Mouse (Mus musculus): Measurements from ENCODE around the gene Lsm12.

Gene Lsm12

DNA sequence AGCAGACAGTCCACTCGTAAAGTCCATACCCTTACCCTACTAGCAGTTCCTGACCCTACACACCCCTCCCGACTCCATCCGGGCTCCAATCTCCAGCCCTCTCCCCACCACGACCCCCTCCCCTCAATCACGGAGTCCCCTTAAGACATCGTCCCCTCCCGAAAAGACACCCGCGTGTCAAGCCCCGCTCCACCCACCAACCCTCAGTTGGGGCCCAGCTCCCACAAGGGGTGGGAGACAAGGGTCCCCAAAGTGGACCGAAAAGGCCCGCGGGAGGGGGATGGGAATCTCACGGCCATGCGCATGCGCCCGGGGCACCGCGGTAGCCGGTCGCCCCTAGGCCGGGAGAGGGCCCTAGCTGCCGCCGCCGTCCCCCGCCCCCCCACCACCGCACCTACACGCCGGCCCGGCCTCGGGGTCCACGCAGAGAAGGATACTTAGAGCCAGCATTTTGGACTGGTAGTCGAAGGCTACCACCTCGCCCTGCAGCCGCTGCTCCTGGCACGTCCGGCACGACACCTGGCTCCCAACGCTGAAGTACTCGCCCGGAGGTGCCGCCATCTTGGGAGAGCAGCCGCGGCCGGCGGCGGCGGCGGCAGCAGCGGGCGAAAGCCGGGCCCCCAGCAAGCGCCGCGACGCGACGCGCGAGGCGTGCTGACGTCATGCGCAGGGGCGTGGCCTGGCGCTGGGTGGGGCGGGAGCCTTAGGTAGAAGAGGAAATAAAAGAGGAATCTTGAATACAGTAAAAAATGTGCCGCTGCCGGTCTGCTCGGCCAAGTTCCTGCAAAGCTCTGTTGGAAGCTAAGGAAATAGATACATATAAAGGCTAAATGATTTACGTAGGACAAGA lies at the start of gene Lsm12:
Gene Lsm12, minus strand, starts transcription at position 651 of the 850 bp plus-strand sequence.
- DNase-seq (ENCODE audit: low read depth, low spot score) = peak; percentile 79

DNA sequence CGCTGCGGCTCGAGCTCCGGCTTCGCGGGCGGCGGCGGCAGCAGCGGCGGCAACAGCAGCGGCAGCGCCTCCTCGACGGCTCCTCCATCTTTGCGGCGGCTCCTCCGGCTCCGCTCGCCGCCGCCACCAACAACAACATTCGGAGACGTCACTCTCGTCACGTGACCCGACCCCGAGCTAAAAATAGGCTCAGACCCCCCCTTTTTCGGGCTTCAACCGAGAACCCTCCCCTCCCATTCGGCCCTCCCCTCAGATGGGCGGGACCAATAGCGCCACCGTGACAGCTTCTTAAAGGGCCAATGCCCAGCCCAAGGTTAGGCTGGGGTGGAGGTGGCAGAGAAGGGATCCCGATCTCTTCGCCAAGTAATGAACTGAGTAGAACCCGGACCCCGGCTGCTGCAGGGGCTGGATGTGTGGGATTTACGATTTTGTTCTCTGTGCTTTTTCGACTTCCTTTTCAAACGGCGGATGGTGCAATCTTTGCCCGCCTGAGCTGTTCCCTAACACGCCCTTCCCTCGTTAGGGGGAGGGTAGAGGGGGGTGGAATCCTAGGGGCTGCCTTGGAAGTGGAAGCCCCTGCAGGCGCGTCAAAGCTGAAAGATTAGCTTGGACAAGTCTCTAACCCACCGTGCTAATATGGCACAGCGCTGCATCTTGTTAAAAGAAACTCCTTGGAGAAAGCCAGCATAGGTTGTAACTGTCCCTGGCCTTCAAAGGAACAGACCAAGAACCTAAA lies 45.1 kb upstream of the Lsm12 start, which contains the start of gene Hdac5:
Gene Hdac5, minus strand, starts transcription at position 161 of the 736 bp plus-strand sequence.
- DNase-seq (ENCODE audit: low read depth, low spot score) = peak; percentile 98

- no peak for DNase-seq (ENCODE audit: low read depth, low spot score)
Measured at GRCm38 (mm10) chr11:102229331-102229953, 44.3 kb upstream of the Lsm12 start.

GRCm38 (mm10) chr11:102228646-102229268 lies 43.7 kb upstream of the Lsm12 start:
- DNase-seq (ENCODE audit: low read depth, low spot score) = no peak

GRCm38 (mm10) chr11:102228191-102228545 lies 43.1 kb upstream of the Lsm12 start:
- DNase-seq (ENCODE audit: low read depth, low spot score) = no peak

DNA sequence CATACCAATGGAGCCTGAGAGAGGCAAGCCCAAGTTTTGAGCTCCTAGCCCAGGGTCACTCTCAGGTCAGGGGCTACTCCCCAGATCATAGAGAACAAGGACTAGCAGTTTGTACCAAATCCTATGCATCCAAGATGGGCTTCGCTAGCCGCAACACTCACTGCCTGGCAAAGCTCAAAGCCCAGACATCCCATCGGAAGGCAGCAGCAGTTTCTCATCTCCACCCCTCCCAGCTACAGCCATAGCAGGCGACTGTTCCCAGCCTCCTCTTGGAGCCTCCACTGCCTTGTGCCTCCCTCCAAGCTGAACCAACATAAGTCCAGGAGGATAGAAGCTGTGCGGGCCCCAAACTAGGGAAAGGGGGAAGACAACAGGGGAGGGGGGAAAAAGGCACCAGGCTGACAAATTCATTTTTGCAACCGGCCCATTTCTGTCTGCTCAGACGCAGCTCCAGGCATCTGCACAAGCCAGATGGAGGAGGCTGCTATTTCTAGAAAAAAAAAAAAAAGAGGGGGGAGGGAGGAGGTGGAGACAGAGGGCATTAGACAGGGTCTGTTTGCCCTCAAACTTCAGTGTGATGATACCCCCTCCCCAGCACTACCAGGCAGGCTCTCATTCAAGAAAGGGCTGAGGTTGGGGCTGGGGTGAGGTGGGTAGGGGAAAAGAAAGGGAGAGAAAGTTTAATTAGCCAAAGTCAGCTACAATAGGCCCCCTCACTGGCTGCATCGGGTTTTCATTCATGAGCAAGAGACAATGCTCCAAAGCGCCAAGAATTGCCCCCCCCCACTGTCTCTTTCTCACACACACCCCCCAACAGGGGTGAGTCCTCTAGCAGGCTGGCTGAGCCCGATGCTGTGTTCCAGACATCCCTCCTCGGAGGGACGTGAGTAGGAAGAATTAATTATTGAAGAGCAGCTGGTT lies 42.4 kb upstream of the Lsm12 start:
- DNase-seq (ENCODE audit: low read depth, low spot score) = no peak

DNA sequence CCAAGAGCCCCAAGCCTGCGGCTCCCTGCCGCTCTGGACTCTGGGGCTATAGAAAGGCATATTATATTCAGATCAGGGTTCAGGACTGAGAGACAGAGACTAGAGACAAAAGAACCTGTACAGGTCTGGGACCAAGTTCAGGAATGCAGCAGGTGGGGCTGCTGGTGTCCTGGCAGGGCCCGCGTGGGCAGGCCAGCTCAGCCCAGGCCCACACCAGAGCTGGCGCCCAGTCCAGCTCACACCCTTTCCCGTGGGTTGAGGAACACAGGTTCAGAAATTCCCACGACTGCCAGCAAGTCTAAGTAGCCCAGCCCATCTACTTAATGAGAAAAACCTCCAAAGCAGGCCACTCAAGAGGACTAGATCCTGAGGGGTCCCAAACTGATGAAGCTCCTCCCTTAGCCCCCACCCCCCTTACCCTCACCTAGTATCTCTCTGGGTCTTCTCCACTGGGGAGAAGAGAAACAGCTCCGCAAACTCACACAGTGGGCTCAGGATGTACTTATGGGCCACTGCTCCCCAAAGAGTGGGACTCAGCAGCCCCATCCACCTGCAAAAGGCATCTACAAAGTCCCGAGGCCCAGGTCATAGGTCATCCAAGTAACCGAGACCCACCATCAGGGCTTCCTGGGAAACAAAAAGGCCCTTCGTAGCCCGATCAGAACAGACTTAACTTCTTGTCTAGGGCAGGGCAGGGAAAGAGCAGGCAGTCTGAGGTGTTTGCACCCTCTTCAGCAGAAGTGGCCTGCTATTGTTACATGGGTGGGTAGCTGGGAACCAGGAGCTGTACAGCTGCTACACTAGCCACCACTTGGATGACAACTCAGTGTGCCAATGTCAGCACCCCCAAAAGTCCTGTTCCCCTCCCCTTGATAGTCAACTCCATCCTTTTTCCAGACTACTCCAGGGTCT lies 41.2 kb upstream of the Lsm12 start:
- DNase-seq (ENCODE audit: low read depth, low spot score) = no peak

DNA sequence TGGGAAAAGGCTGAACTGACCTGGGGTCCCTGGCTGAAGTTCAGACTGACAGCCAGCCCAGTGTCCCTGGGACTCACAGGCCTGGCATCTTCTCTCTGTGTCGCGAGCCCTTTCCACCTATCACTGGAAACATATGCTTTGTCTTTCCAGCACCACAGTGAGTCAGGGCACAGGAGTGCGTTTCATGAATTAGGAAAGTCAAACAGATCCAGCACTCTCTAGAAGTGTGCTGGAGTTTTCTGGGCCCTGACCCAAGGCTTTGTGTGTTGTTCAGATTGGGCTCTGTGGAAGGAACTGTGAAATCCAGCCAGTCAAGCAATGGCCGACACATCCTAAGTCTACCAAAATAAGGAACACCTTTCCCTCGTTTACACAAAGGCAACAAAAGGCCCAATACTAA lies 40.1 kb upstream of the Lsm12 start:
- DNase-seq (ENCODE audit: low read depth, low spot score) = no peak

DNA sequence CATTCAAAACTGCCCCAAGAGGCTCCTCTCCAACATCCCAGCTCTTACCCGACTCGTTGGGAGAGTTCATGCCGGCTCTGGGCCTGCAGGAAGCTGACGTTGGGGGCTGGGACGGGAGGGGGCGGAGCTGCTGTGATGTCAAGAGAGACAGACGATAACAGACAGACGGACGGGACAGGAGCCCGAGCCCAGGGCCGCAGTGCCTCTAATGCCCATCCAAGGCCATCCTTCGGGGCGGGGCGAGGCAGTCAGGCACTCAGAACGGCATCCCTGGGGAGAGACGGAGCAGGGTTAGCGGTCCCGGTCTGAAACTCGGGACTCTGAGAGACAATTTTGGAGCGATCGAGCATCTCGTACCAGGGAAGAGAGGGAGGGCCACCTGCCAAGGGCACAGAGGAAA lies 39.6 kb upstream of the Lsm12 start:
- DNase-seq (ENCODE audit: low read depth, low spot score) = no peak

- no peak for DNase-seq (ENCODE audit: low read depth, low spot score)
Measured at GRCm38 (mm10) chr11:102223166-102223565, 38.1 kb upstream of the Lsm12 start.

DNA sequence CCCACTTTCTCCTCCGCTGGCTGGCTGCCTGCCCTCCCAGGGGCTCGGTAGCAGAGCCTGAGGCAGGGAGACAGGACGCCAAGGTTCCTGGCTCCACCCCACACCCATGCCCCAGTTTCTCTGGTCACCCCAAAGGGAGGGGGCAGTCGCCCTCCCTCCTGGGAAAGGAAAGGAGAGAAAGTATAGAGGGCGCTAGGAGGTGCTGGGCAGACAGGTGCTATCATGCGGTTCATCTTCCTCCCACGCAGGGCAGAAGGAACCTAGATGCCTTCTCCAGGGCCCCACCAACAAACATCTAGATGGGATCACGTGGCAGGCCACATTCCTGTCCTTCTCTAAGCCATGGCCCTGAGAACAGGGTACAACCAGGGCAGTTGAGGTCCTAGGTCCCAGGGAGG lies 36.9 kb upstream of the Lsm12 start:
- no peak for DNase-seq (ENCODE audit: low read depth, low spot score)

DNA sequence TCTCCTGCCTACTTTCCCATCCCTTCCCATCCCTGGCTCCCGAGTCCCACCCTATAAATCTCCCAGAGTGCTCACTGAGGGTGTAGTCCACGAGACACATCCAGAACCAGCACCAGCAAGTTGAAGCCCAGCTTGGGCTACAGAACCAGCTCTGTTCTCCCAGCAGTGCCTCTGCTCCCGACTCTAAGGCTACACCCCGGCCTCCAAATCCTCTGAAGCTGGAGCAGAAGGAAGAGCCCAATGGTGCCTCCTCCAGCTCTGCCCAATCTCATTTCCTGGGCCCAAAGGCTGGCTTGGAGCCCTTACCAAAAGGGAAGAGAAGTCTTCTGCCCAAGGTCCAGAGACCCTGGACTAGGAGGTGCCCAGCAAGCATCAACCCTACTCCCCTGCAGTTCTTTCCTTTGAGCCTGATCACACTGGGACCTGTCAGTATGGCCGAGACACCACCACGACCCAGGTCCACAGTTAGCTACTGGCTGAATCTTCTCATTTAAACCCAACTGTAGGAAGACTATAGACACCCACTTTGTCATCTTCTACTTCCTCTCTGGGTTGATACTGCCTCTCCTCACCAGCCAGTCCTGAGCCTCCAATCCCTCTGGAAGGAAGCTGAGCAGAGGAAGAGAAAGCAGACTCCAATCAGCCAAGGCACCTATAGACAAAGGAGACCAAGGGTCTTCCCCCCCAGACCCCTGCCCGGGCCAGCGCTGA lies 36.3 kb upstream of the Lsm12 start:
- DNase-seq (ENCODE audit: low read depth, low spot score) = no peak

DNA sequence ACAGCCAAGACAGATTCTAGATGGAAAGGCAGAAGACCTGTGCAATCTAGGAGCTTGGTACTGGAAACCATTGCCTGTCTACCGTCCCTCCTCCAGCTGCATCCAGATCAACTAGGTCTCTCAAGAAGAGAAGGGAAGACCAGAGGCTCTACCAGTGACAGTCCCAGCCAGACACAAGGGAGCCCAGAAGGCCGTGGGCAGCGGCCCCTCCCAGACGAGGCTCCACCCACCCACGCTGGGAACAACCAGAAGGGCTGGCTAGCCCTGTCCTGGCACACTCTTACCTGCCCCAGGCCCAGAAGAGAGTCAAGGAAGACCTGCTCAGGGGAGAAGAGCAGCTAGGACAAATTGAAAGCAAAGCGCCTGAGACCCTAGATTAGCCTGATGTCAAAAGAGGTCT lies 35.4 kb upstream of the Lsm12 start:
- no peak for DNase-seq (ENCODE audit: low read depth, low spot score)

DNA sequence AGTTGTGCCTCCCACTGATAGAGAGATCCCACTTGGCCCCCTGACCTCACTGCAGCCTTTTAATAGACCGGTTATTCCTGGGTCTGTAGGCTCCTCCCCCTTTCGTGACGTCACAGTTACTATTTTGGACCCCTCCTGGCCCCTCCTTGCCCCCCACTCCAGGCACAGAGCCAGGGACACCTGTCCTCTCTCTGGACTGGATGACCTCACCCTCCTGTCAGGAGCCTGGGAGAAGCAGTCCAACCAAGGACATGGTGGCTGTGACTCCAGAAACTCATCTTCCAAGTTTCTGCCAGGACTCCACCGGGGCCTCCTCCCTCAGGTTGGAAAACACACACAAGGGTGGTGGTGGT lies 34.9 kb upstream of the Lsm12 start:
- DNase-seq (ENCODE audit: low read depth, low spot score) = no peak

GRCm38 (mm10) chr11:102219247-102219993 lies 34.3 kb upstream of the Lsm12 start:
- DNase-seq (ENCODE audit: low read depth, low spot score) = no peak

- peak; percentile 87 for DNase-seq (ENCODE audit: low read depth, low spot score)
Measured at GRCm38 (mm10) chr11:102218783-102219182, 33.7 kb upstream of the Lsm12 start.

DNA sequence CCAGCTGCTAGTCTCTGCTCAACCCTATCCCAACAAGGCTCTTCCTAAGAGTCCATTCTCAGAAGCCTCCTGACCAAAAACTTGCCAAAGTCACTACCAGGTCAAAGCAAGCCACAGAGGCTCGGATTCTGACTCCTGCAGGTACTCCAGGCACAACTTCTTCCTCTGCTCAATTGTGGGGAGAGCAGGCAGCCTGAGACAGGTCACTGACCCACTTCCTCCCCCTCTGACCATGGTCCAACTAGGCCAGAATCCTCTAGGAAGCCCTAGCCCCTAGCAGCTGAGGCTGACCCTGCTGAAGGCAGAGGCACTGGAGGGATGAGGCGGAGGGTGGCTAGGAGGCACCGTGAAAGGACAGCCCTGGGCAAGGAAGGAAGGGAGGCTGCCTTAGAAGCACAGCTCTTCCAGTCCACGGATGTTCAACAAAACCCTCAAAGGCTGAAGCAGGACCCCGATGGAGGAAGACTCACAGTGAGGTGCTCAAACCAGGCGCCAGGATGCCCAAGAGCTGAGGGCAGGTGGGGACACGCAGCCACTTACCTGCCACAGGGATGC lies 32.9 kb upstream of the Lsm12 start:
- no peak for DNase-seq (ENCODE audit: low read depth, low spot score)

- DNase-seq (ENCODE audit: low read depth, low spot score) = no peak
Measured at GRCm38 (mm10) chr11:102217396-102217795, 32.3 kb upstream of the Lsm12 start.
